In genomic region chr8:126504492-126505182, GRCm38 (mm10) we compare ENCODE assay signal across 26 mouse cellular contexts. TPM values are rescaled to one million over a fixed set of nuclear protein-coding genes. Genes with fewer than 3 reads are reported as not detected.
A peak's percentile ranks its signal among the peaks of the same experiment; 100 is the strongest.
DNase-seq lines count a peak whose midpoint lies in the region; ATAC-seq lines count a peak whose summit lies in the region.
"Had no signal": no experiment of that assay in that cellular context is flagged by ENCODE, and none has a peak within 500 bp of the region (broad histone marks: within the 10 kb centered on the region; RNA-seq: fewer than 3 reads in every experiment).

No protein-coding gene starts in this region.

- H3K4me2 ChIP-seq in kidney, embryonic 15.5 days, result peak overlapping the region; percentile 23; the same call in 1 of the 2 replicates
- no peak overlapping the region; the same call in 1 of the 2 replicates for H3K4me2 ChIP-seq in lung, embryonic 16.5 days (ENCODE audit: low read depth, low read length)
- no peak overlapping the region for H3K4me2 ChIP-seq in embryonic facial prominence, embryonic 15.5 days (replicated peaks)
- H3K4me2 ChIP-seq in liver, embryonic 11.5 days, result no peak overlapping the region
- H3K4me2 ChIP-seq: hindbrain, embryonic 12.5 days; intestine, embryonic 15.5 days; limb, embryonic 12.5 days; midbrain, embryonic 15.5 days had no signal

- H3K9me3 ChIP-seq in kidney, embryonic 15.5 days (replicated peaks), result no peaks in the 10 kb centered on the region
- no peaks in the 10 kb centered on the region for H3K9me3 ChIP-seq in lung, embryonic 16.5 days (ENCODE audit: control insufficient read depth, low read length)
- H3K9me3 ChIP-seq in embryonic facial prominence, embryonic 15.5 days (replicated peaks), result no peaks in the 10 kb centered on the region
- H3K9me3 ChIP-seq in liver, embryonic 11.5 days (ENCODE audit: control insufficient read depth, low read length), result no peaks in the 10 kb centered on the region
- H3K9me3 ChIP-seq: heart, embryonic 10.5 days; hindbrain, embryonic 12.5 days; intestine, embryonic 15.5 days; limb, embryonic 12.5 days; midbrain, embryonic 15.5 days had no signal

- peaks cover 18% of the 10 kb centered on the region for H3K4me1 ChIP-seq in kidney, embryonic 15.5 days
- no peaks in the 10 kb centered on the region for H3K4me1 ChIP-seq in lung, embryonic 16.5 days (replicated peaks; ENCODE audit: control insufficient read depth, insufficient read depth, low read length)
- H3K4me1 ChIP-seq in embryonic facial prominence, embryonic 15.5 days, result 0 out of 2 replicates have a peak, but pooled peaks cover 2% of the 10 kb centered on the region
- H3K4me1 ChIP-seq in liver, embryonic 11.5 days (replicated peaks; ENCODE audit: control insufficient read depth, insufficient read depth, low read length), result no peaks in the 10 kb centered on the region
- H3K4me1 ChIP-seq: hindbrain, embryonic 12.5 days; intestine, embryonic 15.5 days; limb, embryonic 12.5 days; midbrain, embryonic 15.5 days had no signal

- 26% methylated on average over 16 of the region's 16 CpGs for WGBS in kidney, embryonic 15.5 days
- 52% methylated on average over 16 of the region's 16 CpGs for WGBS in lung, embryonic 16.5 days
- WGBS in embryonic facial prominence, embryonic 15.5 days, result 72% methylated on average over 16 of the region's 16 CpGs
- 77% methylated on average over 16 of the region's 16 CpGs for WGBS in liver, embryonic 11.5 days

- peak; percentile 54 for ATAC-seq in kidney, embryonic 15.5 days (replicated peaks; ENCODE audit: low FRiP score)
- ATAC-seq in lung, embryonic 16.5 days (ENCODE audit: low read depth), result peak; percentile 85
- ATAC-seq in embryonic facial prominence, embryonic 15.5 days (ENCODE audit: insufficient number of reproducible peaks, low FRiP score, low TSS enrichment, low read depth), result 0 out of 2 replicates have a peak, but pooled peaks have one; percentile 50
- no peak for ATAC-seq in liver, embryonic 11.5 days (replicated peaks; ENCODE audit: low FRiP score)
- ATAC-seq: forebrain, embryonic 14.5 days; hindbrain, postnatal 0 days; intestine, embryonic 15.5 days; midbrain, embryonic 15.5 days; Patski had no signal

- H3K27ac ChIP-seq in kidney, embryonic 15.5 days, result peak overlapping the region; percentile 29
- H3K27ac ChIP-seq in lung, embryonic 16.5 days (ENCODE audit: low read length), result peak overlapping the region; percentile 74
- no peak overlapping the region for H3K27ac ChIP-seq in embryonic facial prominence, embryonic 15.5 days (replicated peaks)
- H3K27ac ChIP-seq in liver, embryonic 11.5 days (ENCODE audit: low read depth, low read length), result no peak overlapping the region
- H3K27ac ChIP-seq: heart, embryonic 10.5 days; hindbrain, embryonic 12.5 days; hindbrain, postnatal 0 days; intestine, embryonic 15.5 days; limb, embryonic 12.5 days; midbrain, embryonic 15.5 days had no signal

- no peak overlapping the region for H3K9ac ChIP-seq in kidney, embryonic 15.5 days
- peak overlapping the region; percentile 26; the same call in 1 of the 2 replicates for H3K9ac ChIP-seq in lung, embryonic 16.5 days (ENCODE audit: low read length)
- no peak overlapping the region for H3K9ac ChIP-seq in embryonic facial prominence, embryonic 15.5 days
- no peak overlapping the region for H3K9ac ChIP-seq in liver, embryonic 11.5 days (ENCODE audit: low read depth, low read length)
- H3K9ac ChIP-seq: hindbrain, embryonic 12.5 days; intestine, embryonic 15.5 days; limb, embryonic 12.5 days; midbrain, embryonic 15.5 days had no signal

- H3K36me3 ChIP-seq in kidney, embryonic 15.5 days, result no peaks in the 10 kb centered on the region
- H3K36me3 ChIP-seq in lung, embryonic 16.5 days (ENCODE audit: control insufficient read depth, insufficient read depth, low read length), result no peaks in the 10 kb centered on the region
- no peaks in the 10 kb centered on the region for H3K36me3 ChIP-seq in embryonic facial prominence, embryonic 15.5 days
- H3K36me3 ChIP-seq in liver, embryonic 11.5 days (ENCODE audit: control insufficient read depth, insufficient read depth, low read length), result no peaks in the 10 kb centered on the region
- H3K36me3 ChIP-seq: heart, embryonic 10.5 days; hindbrain, embryonic 12.5 days; intestine, embryonic 15.5 days; limb, embryonic 12.5 days; midbrain, embryonic 15.5 days had no signal

- no peak for DNase-seq in kidney, adult 18-20 months
- DNase-seq in lung, postnatal 25 days (ENCODE audit: low spot score), result no peak
- peak; percentile 29 to 48 for DNase-seq in thymus, postnatal 10 days (ENCODE audit: low spot score in 2 of 2)
- DNase-seq in adrenal gland, adult 2 months, result no peak
- DNase-seq in liver, embryonic 11.5 days (ENCODE audit: low spot score), result no peak
- DNase-seq: adrenal gland, postnatal 14 days; cerebellum, adult 11 months; cerebellum, adult 9-10 months; embryo, embryonic 11 days; gastrocnemius, postnatal 25 days; heart, adult 11 months; heart, postnatal 36 days; kidney, adult 9 months; layer of hippocampus, adult 9-11 months; spleen, adult 18-20 months had no signal

- no peak overlapping the region for H3K4me3 ChIP-seq in kidney, embryonic 15.5 days (replicated peaks)
- no peak overlapping the region for H3K4me3 ChIP-seq in lung, embryonic 16.5 days (ENCODE audit: low read length)
- no peak overlapping the region for H3K4me3 ChIP-seq in embryonic facial prominence, embryonic 15.5 days (replicated peaks)
- no peak overlapping the region for H3K4me3 ChIP-seq in liver, embryonic 11.5 days (ENCODE audit: low read depth, low read length)
- H3K4me3 ChIP-seq: heart, embryonic 10.5 days; hindbrain, embryonic 12.5 days; intestine, embryonic 15.5 days; limb, embryonic 12.5 days; midbrain, embryonic 15.5 days had no signal

- no peaks in the 10 kb centered on the region for H3K27me3 ChIP-seq in kidney, embryonic 15.5 days
- no peaks in the 10 kb centered on the region for H3K27me3 ChIP-seq in lung, embryonic 16.5 days (ENCODE audit: control insufficient read depth, insufficient read depth, low read depth, low read length)
- no peaks in the 10 kb centered on the region for H3K27me3 ChIP-seq in embryonic facial prominence, embryonic 15.5 days
- H3K27me3 ChIP-seq in liver, embryonic 11.5 days (replicated peaks; ENCODE audit: control insufficient read depth, insufficient read depth, low read length), result no peaks in the 10 kb centered on the region
- H3K27me3 ChIP-seq: intestine, embryonic 15.5 days; limb, embryonic 12.5 days; Patski had no signal

RNA-seq across cellular contexts. Expression of gene Tarbp1, which starts 29.8 kb away (rescaled TPM):
- polyA plus RNA-seq in kidney, embryonic 15.5 days (2015; fragmentation: Nextera tagmentation; extraction: Ambion mirVana), result 3.6 and 3.7 TPM in 2 replicates
- 2.2 and 2.5 TPM in 2 replicates for polyA plus RNA-seq in lung, embryonic 16.5 days (2015; fragmentation: Nextera tagmentation; extraction: Ambion mirVana)
- 2.4 and 3.0 TPM in 2 replicates for polyA plus RNA-seq in embryonic facial prominence, embryonic 15.5 days (2015; fragmentation: Nextera tagmentation; extraction: Ambion mirVana)
- 1 to 10 TPM; 4.8 to 5.0 TPM for total RNA-seq in adrenal gland, adult 2 months (2021)
- 3.8 and 4.1 TPM in 2 replicates for polyA plus RNA-seq in adrenal gland, adult 2 months (2012; rRNA removed)
- polyA plus RNA-seq in liver, embryonic 11.5 days (2014; fragmentation: Nextera tagmentation; extraction: Ambion mirVana), result 4.7 and 4.9 TPM in 2 replicates

Comparison
In these comparisons a context has a peak if more than half of its experiments do, and no peak if none do; other contexts are left out.
1. H3K27ac ChIP-seq: peak in kidney, embryonic 15.5 days (single experiment) and lung, embryonic 16.5 days (single experiment); none in embryonic facial prominence, embryonic 15.5 days (single experiment) and liver, embryonic 11.5 days (single experiment).
2. DNase-seq: peak in thymus, postnatal 10 days (2 of 2); none in kidney, adult 18-20 months (single experiment), lung, postnatal 25 days (single experiment), adrenal gland, adult 2 months (single experiment) and liver, embryonic 11.5 days (single experiment).